Mouse (Mus musculus) right cerebral cortex, postnatal 25 days (tissue): Measurements from ENCODE around the gene Krtap11-1.

Source experiments
- DNase-seq: peaks from one replicate; pipeline ENCODE4 v3.0.0; 2022

Krtap11-1 gene

DNA sequence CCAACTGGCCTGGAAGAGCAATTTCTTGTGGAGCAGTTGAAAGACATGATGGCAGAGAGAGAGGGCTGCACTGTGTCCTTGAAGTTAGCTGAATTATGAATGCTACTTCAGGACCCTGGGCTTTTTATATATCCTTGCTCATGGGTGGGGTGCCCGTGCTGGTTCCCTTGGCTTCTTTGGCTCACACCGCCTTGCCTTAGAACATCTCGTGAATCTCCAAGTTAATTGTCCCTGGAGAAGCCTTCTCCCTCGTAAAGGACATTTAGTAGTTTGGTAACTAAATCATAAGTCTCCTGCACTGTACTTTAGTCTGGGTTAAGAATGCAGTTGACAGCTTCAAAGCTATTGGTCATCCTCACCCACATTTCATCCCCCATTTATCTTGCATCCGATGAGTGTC, at the start of gene Krtap11-1:
Gene Krtap11-1, minus strand, starts transcription at position 101 of the 400 bp plus-strand sequence.
- DNase-seq: no peak

GRCm38 (mm10) chr16:89618190-89618589, 47.2 kb upstream of the Krtap11-1 start:
- no peak for DNase-seq

GRCm38 (mm10) chr16:89617251-89617650, 46.3 kb upstream of the Krtap11-1 start:
- DNase-seq: no peak

GRCm38 (mm10) chr16:89613726-89614125, 42.7 kb upstream of the Krtap11-1 start:
- DNase-seq: no peak

- no peak for DNase-seq
These were observed 37.8 kb upstream of the Krtap11-1 start for GRCm38 (mm10) chr16:89608791-89609185.

- DNase-seq: no peak
These were observed 37.3 kb upstream of the Krtap11-1 start for GRCm38 (mm10) chr16:89608161-89608790.

DNA sequence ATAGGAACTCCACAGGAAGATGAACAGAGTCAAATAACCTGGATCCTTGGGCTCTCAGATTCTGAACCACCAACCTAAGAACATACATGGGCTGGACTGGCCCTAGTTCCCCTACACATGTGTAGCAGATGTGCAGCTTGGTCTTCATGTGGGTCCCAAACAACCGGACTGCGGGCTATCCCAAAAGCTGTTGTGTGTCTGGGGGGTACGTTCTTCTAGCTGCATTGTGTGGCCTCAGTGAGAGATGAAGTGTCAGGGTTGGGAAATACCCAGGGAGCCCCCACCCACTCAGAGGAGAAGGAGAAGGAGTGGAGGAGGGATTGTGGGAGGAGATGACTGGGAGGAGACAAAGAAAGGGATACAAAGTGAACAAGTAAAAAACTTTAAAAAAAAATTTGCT, 36.0 kb upstream of the Krtap11-1 start:
- no peak for DNase-seq

DNA sequence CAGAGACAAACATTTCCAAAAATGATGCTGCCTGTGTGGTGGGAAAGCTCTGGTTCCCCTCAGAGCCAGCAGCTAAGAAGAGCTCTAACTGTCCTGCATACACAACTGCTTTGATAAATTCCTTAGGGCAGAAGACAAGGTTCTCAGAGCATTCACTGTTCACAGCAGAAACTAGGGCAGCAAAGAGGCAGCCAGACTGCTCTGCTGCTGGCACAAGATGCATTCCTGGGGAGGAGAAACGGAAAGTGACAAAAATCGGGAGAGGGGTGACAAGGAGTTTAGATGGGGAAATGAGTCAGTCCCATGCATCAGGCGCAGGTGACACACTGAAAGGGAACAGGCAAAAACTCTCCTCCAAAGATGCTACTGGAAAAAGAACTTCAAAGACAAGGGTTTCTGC, 16.2 kb upstream of the Krtap11-1 start:
- DNase-seq: peak; percentile 23

- no peak for DNase-seq
These were observed 14.9 kb upstream of the Krtap11-1 start for GRCm38 (mm10) chr16:89585604-89586508.

GRCm38 (mm10) chr16:89581658-89582057, 10.7 kb upstream of the Krtap11-1 start:
- DNase-seq: no peak

- peak; percentile 68 for DNase-seq
These were observed 467 bp downstream of the Krtap11-1 start for GRCm38 (mm10) chr16:89570516-89570915.

DNA sequence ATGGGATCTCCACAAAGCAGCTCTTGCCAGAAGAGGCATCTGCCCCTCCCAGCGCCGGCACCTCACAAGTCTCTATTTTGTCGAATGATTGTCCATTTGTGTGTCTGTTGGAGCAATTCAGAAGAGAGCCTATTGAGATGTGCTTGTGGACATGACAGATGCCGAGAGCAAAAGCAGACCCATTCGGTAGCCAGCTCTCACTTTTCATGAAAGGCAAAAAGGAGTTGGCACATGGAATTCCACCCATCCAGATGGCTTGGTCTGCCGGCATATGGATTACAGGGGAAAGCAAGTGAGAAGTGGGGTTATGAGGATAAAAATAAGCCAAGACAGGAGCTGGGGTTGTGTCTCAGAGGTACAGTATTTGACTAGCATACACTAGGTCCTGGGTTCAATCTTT, 1.8 kb downstream of the Krtap11-1 start:
- DNase-seq: peak; percentile 35

GRCm38 (mm10) chr16:89568141-89568540, 2.8 kb downstream of the Krtap11-1 start:
- DNase-seq: no peak

GRCm38 (mm10) chr16:89550298-89550697, 20.7 kb downstream of the Krtap11-1 start:
- DNase-seq: no peak

DNA sequence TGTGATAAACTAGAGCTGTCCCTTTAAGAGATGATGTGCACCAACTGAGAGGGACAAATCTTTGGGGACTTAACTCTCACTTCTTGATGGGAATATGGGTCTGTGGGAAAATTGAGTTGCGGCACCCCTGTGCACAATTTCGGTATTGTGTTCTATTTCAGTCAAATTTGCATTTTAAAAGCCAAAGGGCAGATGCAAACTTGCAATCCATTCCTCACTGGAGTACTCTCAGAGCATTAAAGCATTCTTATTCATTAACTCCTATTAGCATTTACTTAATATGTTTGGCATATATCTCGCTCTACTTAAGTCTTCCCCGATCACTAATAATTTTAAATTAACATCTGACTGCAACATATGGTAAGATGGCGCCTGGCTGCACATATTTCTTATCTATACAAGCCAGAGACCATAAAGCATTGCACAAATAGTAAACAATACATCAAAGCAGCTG, 32.9 kb downstream of the Krtap11-1 start:
- DNase-seq: no peak

- DNase-seq: no peak
These were observed 33.6 kb downstream of the Krtap11-1 start for GRCm38 (mm10) chr16:89537349-89537748.

DNA sequence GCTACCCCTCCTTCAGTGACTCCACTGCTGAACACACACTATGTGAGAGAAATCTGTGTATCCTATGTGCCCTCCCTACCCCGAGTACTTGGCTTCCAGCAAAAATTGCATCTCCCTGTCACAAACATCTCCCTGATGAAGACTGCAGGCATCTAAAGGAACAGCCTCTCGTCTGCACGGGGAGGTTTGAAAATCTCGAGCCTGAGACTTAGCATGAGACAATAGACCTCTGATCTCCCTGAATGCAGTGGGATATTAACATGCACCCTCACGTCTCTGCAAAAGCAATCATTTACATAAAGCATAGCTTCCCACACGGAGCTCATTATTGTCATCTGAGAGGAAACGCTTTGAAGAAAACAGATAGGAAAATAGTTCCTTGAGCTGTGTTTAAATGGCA, 40.4 kb downstream of the Krtap11-1 start:
- no peak for DNase-seq

GRCm38 (mm10) chr16:89529846-89530245, 41.1 kb downstream of the Krtap11-1 start:
- DNase-seq: no peak

GRCm38 (mm10) chr16:89528380-89528779, 42.6 kb downstream of the Krtap11-1 start:
- DNase-seq: no peak

DNA sequence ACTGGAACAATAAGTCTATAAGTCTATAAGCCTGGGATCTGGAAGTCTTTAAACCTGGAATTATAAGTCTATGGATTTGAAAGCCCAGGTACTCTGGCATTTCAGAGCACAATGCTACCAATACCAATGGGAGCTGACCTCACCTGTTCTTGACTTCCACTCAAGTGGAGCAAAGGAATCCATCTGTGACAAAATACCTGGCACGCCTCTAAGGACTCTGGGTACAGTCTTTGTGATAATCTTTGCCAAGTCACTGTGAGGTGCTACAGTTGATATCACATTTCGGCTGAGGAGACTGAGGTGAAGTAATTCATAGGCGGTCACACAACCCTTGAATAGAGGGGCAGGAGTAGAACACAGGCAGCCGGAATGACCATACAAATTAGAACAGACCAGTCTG, 50.0 kb downstream of the Krtap11-1 start:
- no peak for DNase-seq

DNA sequence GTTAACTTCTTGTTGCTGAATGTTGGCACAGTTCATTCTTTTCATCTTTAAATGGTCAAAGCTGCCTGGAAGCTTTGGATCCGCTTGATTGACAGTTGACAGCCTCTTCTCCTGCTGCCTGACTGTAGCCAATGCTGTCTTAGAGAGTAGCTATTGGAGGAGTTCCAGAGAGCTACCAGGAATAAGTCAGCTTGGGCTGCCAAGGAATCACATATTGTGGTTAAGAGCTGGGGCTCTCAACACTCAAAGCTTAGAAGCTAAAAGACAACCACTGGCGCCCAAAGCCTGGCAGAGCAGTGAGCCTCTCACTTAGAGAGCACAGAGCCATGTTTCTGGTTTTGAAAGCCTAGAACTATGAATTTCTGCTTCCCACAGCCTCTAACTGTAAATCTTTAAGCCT, 50.4 kb downstream of the Krtap11-1 start:
- no peak for DNase-seq
